Mouse (Mus musculus) heart, postnatal 36 days (tissue): ENCODE measurements around the gene Tbc1d8. TPM values are rescaled to one million over a fixed set of nuclear protein-coding genes. Genes with fewer than 3 reads are reported as not detected.

Experiments used
- DNase-seq, 2 experiments: peaks; one replicate each; pipeline ENCODE4 v3.0.0; 2021 to 2022
- intact Hi-C: fragments of 180-260 bp; cut with DNase I; formaldehyde crosslinking; loops from one replicate; pipeline ENCODE4 v1.15.1; 2025
- total RNA-seq, 2 experiments: library from RNA; stranded (reverse); gene quantifications; 2 replicates each; pipeline ENCODE4 v1.2.3; 2021

The Tbc1d8 gene
- total RNA-seq, 2 experiments from 2014 or later, result 5.5 to 6.5 TPM

GRCm38 (mm10) chr1:39482115-39482815, 3.7 kb upstream of the Tbc1d8 start:
- intact Hi-C loops, result no loop called here
- no peak for DNase-seq

- intact Hi-C loops, result loop anchor here (2.0 to 5.0 kb wide), 2 partner anchors 87 to 110 kb away; no protein-coding TSS in a partner anchor
- no peak for DNase-seq
Measured at GRCm38 (mm10) chr1:39479254-39479653, 699 bp upstream of the Tbc1d8 start.

- DNase-seq, result no peak
- intact Hi-C loops, result loop anchor here (2.0 to 5.0 kb wide), 2 partner anchors 87 to 110 kb away; no protein-coding TSS in a partner anchor
Measured at GRCm38 (mm10) chr1:39478896-39479200, 293 bp upstream of the Tbc1d8 start.

- intact Hi-C loops, result loop anchor here (5.0 kb wide), 1 partner anchor 85 kb away; no protein-coding TSS in a partner anchor
- DNase-seq, result no peak
Measured at GRCm38 (mm10) chr1:39477064-39477463, 1.5 kb downstream of the Tbc1d8 start.

- no peak for DNase-seq
- intact Hi-C loops, result loop anchor here (5.0 kb wide), 1 partner anchor 84 kb away; no protein-coding TSS in a partner anchor
Measured at GRCm38 (mm10) chr1:39476341-39476740, 2.2 kb downstream of the Tbc1d8 start.

- intact Hi-C loops, result no loop called here
- no peak for DNase-seq
Measured at GRCm38 (mm10) chr1:39474516-39474915, 4.0 kb downstream of the Tbc1d8 start.

GRCm38 (mm10) chr1:39471298-39471902, 7.2 kb downstream of the Tbc1d8 start:
- intact Hi-C loops, result no loop called here
- DNase-seq, result no peak

GRCm38 (mm10) chr1:39468982-39469381, 9.6 kb downstream of the Tbc1d8 start:
- intact Hi-C loops, result no loop called here
- DNase-seq, result no peak

- DNase-seq, result no peak
- intact Hi-C loops, result no loop called here
Measured at GRCm38 (mm10) chr1:39466526-39466925, 12.0 kb downstream of the Tbc1d8 start.

GRCm38 (mm10) chr1:39464760-39465159, 13.8 kb downstream of the Tbc1d8 start:
- no peak for DNase-seq
- intact Hi-C loops, result no loop called here

- intact Hi-C loops, result no loop called here
- no peak for DNase-seq
Measured at GRCm38 (mm10) chr1:39462937-39463444, 15.6 kb downstream of the Tbc1d8 start.

GRCm38 (mm10) chr1:39462036-39462435, 16.5 kb downstream of the Tbc1d8 start:
- no peak for DNase-seq
- intact Hi-C loops, result no loop called here

- intact Hi-C loops, result no loop called here
Measured at GRCm38 (mm10) chr1:39460495-39460894, 18.1 kb downstream of the Tbc1d8 start.

GRCm38 (mm10) chr1:39457887-39458874, 20.4 kb downstream of the Tbc1d8 start:
- intact Hi-C loops, result no loop called here
- DNase-seq, result no peak

More at GRCm38 (mm10) chr1:39460495-39460894, 18.1 kb downstream of the Tbc1d8 start:
- DNase-seq, result no peak

- no peak for DNase-seq
- intact Hi-C loops, result no loop called here
Measured at GRCm38 (mm10) chr1:39456421-39456853, 22.1 kb downstream of the Tbc1d8 start.

GRCm38 (mm10) chr1:39455350-39456023, 23.1 kb downstream of the Tbc1d8 start:
- DNase-seq, result no peak
- intact Hi-C loops, result no loop called here

- no peak for DNase-seq
- intact Hi-C loops, result no loop called here
Measured at GRCm38 (mm10) chr1:39454783-39455175, 23.8 kb downstream of the Tbc1d8 start.

- intact Hi-C loops, result no loop called here
- no peak for DNase-seq
Measured at GRCm38 (mm10) chr1:39454108-39454782, 24.3 kb downstream of the Tbc1d8 start.

GRCm38 (mm10) chr1:39452203-39452602, 26.4 kb downstream of the Tbc1d8 start:
- no peak for DNase-seq
- intact Hi-C loops, result no loop called here
